Mouse (Mus musculus): Measurements from ENCODE around the gene Arhgap31. TPM values are rescaled to one million over a fixed set of nuclear protein-coding genes. Genes with fewer than 3 reads are reported as not detected.

Gene Arhgap31
- polyA plus RNA-seq, 1 experiment = 0.58 TPM

DNA sequence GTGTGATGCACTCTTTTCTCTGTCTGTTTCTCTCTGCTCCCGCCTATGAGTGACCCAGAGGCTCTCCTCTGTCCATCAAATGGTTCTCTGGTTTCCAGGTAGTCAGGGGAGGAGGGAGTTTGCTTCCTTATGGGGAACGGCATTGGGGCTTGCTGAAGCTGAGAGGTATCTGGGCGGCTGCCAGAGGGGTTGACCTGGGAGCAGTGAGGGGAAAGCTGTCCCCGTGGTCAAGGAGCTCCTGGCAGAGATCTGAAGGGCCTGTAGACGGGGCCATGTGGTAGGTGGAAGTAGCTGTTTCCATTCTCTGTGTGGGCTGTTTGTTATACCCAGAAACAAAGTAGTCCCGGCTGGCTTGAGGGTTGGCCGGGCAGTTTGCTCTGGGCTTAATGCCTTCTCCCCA lies 6.3 kb downstream of the Arhgap31 start:
- H3K4me1 ChIP-seq = peaks cover 9% of the 10 kb centered on the region
- H3K9me3 ChIP-seq = no peaks in the 10 kb centered on the region
- peaks cover 47% of the 10 kb centered on the region for H3K27me3 ChIP-seq (replicated peaks)
- H3K4me3 ChIP-seq (replicated peaks) = no peak overlapping the region
- no peak for TF ChIP-seq GATA1 (IDR thresholded peaks at IDR 0.05; ENCODE audit: borderline replicate concordance, low read length)
- no peak for TF ChIP-seq FLI1 (IDR thresholded peaks at IDR 0.05; ENCODE audit: low read length)
- no peaks in the 10 kb centered on the region for H3K36me3 ChIP-seq (replicated peaks; ENCODE audit: low read length)

DNA sequence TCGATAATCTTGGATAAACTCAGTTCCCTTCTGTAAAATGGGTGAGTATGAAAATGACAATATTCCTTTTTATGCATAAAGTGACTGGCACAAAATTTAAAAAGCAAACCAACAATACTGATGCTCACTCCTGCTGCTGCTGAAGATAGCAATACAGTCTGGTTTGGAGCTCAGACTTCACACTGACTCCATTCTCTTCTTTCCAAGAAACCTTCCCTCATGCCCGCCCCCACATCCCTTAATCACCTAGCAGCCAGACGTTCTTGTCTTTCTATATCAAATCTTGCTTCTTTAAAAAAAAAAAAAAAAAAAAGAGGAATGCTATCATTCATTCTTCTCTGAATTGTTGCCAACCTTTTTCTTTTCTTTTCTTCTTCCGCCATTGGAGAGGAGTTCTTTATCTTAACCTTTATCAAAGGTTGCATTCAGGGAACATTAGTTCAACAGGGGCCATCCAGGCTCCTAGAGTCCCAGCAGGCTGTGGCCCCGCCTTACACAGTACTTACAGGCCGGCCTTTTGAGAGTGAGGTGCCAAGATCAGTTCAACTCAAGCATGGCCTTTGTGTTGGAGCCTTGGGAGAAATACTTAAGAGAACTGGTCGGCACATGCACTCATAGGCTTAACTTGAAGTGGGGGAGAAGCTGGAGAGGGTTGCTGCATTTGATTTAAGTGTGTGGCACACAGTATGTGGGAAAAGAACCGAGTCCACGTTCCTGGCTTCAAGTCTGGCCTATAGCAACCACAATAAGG lies 7.4 kb downstream of the Arhgap31 start:
- TF ChIP-seq FLI1 (IDR thresholded peaks at IDR 0.05; ENCODE audit: low read length) (no peak), GATA1 (IDR thresholded peaks at IDR 0.05; ENCODE audit: borderline replicate concordance, low read length) (no peak)
- H3K27me3 ChIP-seq (replicated peaks) = peaks cover 41% of the 10 kb centered on the region
- no peaks in the 10 kb centered on the region for H3K9me3 ChIP-seq

DNA sequence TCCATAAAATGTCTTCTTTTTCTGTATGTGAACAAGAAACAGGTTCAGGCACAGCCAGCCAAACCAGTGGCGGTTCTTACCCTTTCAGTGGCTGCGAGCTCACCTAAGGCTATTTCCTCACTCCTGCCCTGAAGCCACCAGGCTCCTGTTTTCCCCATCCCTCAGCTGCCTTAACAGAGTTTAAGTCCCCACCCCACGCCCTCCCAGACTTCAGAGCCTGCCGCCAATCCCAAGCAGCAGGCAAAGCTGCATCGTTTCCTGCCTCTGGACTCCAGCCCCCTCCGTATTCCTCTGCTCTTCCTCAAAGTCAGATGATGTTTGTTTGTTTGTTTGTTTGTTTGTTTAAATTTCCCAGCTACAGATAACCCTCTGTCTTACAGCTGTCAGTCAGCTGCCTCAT lies 9.6 kb downstream of the Arhgap31 start:
- Histone ChIP-seq H3K4me3 (replicated peaks) (no peak overlapping the region), H3K9me3 (no peaks in the 10 kb centered on the region), H3K36me3 (replicated peaks; ENCODE audit: low read length) (no peaks in the 10 kb centered on the region), H3K27me3 (replicated peaks) (peaks cover 23% of the 10 kb centered on the region), H3K4me1 (peaks cover 6% of the 10 kb centered on the region; the same call in 1 of the 2 replicates)
- TF ChIP-seq FLI1 (IDR thresholded peaks at IDR 0.05; ENCODE audit: low read length) = no peak

More for the DNA sequence above, 7.4 kb downstream of the Arhgap31 start:
- Histone ChIP-seq H3K4me3 (replicated peaks) (no peak overlapping the region), H3K4me1 (peaks cover 6% of the 10 kb centered on the region; the same call in 1 of the 2 replicates), H3K36me3 (replicated peaks; ENCODE audit: low read length) (no peaks in the 10 kb centered on the region)

DNA sequence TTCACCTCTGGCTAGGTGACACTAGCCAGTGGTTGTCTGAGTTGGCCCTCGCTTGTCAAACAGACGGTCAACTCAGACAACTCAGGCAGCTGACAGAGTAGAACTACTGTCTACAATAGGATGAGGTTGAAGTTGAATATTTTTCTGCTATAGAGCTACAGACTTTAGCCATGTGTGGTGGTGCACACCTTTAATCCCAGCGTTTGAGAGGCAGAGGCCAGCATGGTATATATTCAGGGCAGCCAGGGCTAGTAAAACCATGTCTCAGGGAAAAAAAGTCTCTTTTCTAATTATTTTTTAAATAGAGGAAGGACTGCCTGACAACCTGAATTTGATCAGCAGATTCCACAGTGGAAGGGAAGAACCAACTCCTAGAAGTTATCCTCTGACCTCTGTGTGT lies 10.8 kb downstream of the Arhgap31 start:
- Histone ChIP-seq H3K4me1 (peaks cover 6% of the 10 kb centered on the region; the same call in 1 of the 2 replicates), H3K36me3 (replicated peaks; ENCODE audit: low read length) (no peaks in the 10 kb centered on the region), H3K9me3 (no peaks in the 10 kb centered on the region), H3K27me3 (replicated peaks) (peaks cover 17% of the 10 kb centered on the region), H3K4me3 (replicated peaks) (no peak overlapping the region)
- TF ChIP-seq GATA1 (IDR thresholded peaks at IDR 0.05; ENCODE audit: borderline replicate concordance, low read length) (no peak), FLI1 (IDR thresholded peaks at IDR 0.05; ENCODE audit: low read length) (no peak)

DNA sequence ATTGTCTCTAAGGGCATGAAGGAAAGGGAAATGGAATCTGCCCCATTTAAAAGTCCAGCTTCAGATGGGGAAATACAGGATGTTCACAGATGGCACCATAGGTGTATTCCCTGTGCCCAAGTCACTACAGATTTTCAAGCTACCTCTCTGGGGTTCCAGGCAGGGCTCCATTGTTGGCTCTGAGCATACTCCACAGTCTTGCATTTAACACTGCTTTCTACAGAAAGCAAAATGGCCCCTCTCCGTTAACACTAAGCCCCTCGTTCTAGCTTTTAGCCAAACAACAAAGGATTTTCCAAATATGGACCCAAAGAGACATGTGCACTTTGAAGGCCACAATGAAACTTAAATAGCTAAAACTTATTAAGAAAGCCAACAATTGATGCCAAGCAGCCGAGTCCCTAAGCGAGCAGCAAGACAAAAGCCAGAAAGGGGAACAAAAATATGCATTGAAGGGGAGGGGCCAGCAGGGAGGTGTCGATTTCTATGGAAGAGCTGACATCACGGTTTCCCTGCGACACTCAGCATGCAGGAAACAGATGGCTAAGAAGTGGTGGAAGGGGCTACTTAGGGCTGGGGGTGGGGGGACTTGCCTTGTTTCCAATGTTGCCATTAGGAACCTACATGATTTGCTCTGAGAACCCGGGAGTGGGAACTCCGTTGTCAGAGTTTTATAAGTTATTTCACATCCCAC lies 11.4 kb downstream of the Arhgap31 start:
- peaks cover 6% of the 10 kb centered on the region; the same call in 1 of the 2 replicates for H3K4me1 ChIP-seq
- H3K36me3 ChIP-seq (replicated peaks; ENCODE audit: low read length) = no peaks in the 10 kb centered on the region
- TF ChIP-seq FLI1 (IDR thresholded peaks at IDR 0.05; ENCODE audit: low read length) (no peak), GATA1 (IDR thresholded peaks at IDR 0.05; ENCODE audit: borderline replicate concordance, low read length) (no peak)
- no peaks in the 10 kb centered on the region for H3K9me3 ChIP-seq
- peaks cover 12% of the 10 kb centered on the region for H3K27me3 ChIP-seq (replicated peaks)
- H3K4me3 ChIP-seq (replicated peaks) = peak overlapping the region; percentile 33

DNA sequence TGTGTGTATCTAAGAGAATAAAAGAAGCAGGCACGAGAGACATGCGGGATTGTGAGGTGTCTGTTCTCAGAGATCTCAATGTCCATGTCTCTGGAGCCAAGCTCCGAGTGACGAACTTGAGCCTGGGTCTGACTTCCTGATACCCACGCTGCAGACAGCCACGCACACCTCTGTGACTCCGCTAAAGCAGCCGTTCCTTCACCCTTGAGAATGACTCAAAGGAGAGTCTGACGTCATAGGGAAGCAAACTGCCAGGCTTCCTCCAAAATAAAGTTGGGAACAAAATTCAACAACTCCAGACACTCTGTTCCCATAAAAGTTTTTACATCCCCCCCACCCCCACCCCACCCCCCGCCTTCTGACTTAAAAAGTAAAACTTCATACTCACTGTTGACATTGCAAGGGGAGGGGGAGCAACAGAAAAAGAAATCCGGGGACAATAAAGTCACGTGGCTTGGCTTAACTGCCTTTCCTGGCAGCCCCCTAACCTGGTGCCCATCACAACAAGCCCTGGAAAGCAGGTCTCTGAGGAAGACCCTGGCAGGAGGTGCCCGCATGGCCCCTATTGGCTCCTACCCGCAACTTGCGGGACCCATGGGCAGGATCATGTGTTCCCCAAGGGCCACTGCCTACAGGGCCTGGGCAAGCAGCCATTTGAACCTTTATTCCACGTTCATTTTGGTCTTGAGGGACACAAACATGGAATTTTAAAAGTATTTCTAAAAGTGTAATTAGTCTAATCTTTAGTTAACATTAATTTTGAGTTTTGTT lies 12.5 kb downstream of the Arhgap31 start:
- H3K36me3 ChIP-seq (replicated peaks; ENCODE audit: low read length) = no peaks in the 10 kb centered on the region
- TF ChIP-seq GATA1 (IDR thresholded peaks at IDR 0.05; ENCODE audit: borderline replicate concordance, low read length) (no peak), FLI1 (IDR thresholded peaks at IDR 0.05; ENCODE audit: low read length) (no peak)
- H3K27me3 ChIP-seq (replicated peaks) = peaks cover 9% of the 10 kb centered on the region
- peaks cover 6% of the 10 kb centered on the region; the same call in 1 of the 2 replicates for H3K4me1 ChIP-seq
- no peaks in the 10 kb centered on the region for H3K9me3 ChIP-seq
- no peak overlapping the region for H3K4me3 ChIP-seq (replicated peaks)

DNA sequence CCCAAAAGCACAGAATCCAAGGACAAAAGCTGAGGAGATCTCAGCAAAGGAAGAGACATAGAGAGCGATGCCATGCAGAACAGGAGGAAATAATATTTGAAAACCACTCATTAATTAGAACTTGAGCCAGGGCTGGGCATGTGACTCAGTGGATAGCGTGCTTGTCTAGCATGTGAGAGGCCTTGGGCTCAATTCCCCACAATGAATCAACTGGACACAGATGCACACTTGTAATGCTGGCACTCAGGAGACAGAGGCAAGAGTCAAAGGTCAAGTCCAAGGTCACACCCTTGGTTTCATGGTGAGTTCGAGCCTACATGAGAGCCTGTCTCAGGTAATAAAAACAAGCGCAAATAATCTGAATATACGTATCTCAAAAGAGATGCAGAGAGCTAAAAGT lies 15.5 kb downstream of the Arhgap31 start:
- TF ChIP-seq FLI1 (IDR thresholded peaks at IDR 0.05; ENCODE audit: low read length) (no peak), GATA1 (IDR thresholded peaks at IDR 0.05; ENCODE audit: borderline replicate concordance, low read length) (no peak)
- Histone ChIP-seq H3K9me3 (no peaks in the 10 kb centered on the region), H3K27me3 (replicated peaks) (peaks cover 5% of the 10 kb centered on the region), H3K4me1 (peaks cover 6% of the 10 kb centered on the region; the same call in 1 of the 2 replicates), H3K36me3 (replicated peaks; ENCODE audit: low read length) (no peaks in the 10 kb centered on the region), H3K4me3 (replicated peaks) (no peak overlapping the region)

DNA sequence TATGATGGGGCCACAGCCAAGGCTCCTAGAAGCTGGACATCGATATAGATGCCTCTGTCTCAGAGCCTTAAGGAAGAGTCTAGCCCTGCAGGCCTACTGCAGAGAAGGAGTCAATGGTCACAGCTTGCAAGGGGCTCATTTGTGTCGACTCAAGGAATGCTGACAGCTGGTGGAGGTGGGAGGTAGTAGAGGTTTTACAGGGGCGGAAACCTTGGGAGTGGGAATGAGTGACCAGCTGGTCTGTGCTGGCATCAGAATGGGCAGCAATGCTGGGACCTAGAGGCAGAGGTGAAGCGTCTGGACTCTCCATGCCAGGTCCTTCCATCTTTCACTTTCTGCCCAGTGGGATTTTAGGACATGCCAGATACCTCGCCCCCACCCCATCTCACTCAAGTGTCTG lies 17.5 kb downstream of the Arhgap31 start:
- TF ChIP-seq FLI1 (IDR thresholded peaks at IDR 0.05; ENCODE audit: low read length) (no peak), GATA1 (IDR thresholded peaks at IDR 0.05; ENCODE audit: borderline replicate concordance, low read length) (no peak)
- Histone ChIP-seq H3K36me3 (replicated peaks; ENCODE audit: low read length) (no peaks in the 10 kb centered on the region), H3K27me3 (replicated peaks) (peaks cover 6% of the 10 kb centered on the region), H3K4me3 (replicated peaks) (no peak overlapping the region), H3K4me1 (no peaks in the 10 kb centered on the region), H3K9me3 (no peaks in the 10 kb centered on the region)

DNA sequence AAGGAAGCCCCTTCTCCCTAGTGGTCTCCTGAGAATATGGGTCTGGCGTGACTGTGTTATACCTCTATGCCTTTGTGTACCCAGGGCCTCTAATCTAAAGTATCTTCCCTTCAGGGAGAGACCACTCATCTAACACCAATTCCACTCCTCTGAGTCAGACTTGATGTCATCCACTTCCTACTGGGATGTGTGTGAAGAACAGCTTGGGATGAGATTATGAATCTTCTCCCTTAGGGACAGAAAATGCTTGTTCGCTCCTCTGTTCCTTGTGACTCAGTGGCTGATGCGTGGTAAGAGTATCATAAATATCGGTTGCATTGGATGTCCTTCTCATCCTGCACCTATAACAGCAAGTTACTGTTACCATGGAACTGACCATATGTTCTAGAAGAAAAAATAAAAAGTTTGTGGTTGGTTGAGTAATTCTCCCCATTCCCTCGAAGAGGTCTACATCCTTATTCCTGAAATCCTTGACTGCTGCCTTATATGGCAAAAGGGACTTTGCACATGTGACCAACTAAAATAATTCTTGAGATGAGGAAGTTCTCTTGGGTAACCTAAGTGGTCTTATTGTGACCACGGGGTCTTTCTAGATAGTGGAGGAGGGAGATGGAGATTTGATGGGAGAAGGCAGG lies 18.1 kb downstream of the Arhgap31 start:
- Histone ChIP-seq H3K4me1 (no peaks in the 10 kb centered on the region), H3K27me3 (replicated peaks) (peaks cover 7% of the 10 kb centered on the region), H3K4me3 (replicated peaks) (no peak overlapping the region), H3K36me3 (replicated peaks; ENCODE audit: low read length) (no peaks in the 10 kb centered on the region), H3K9me3 (no peaks in the 10 kb centered on the region)
- TF ChIP-seq GATA1 (IDR thresholded peaks at IDR 0.05; ENCODE audit: borderline replicate concordance, low read length) (no peak), FLI1 (IDR thresholded peaks at IDR 0.05; ENCODE audit: low read length) (no peak)

All from megakaryocyte, embryonic 14.5 days (primary cell).